Mouse (Mus musculus) layer of hippocampus, postnatal 25 days (tissue): ENCODE measurements around the gene Pate2. TPM values are rescaled to one million over a fixed set of nuclear protein-coding genes. Genes with fewer than 3 reads are reported as not detected.
"Not testable (repeated sequence)": the region's sequence is repeated elsewhere in the genome, so short reads cannot be mapped to it uniquely, and the experiment has no call there.

Experiments used
- DNase-seq, 2 experiments: peaks; one replicate each; pipeline ENCODE4 v3.0.0; 2022; ENCODE audit warnings: mixed read lengths in 2 of 2, low spot score in 1 of 2; ENCODE audit errors: extremely low spot score in 1 of 2
- total RNA-seq, 2 experiments: library from RNA; stranded (reverse); gene quantifications; 2 replicates each; pipeline ENCODE4 v1.2.3; 2021

The Pate2 gene
- total RNA-seq, 2 experiments from 2014 or later, result 0.62 to 1.5 TPM

GRCm38 (mm10) chr9:35548455-35548854 lies 21.6 kb upstream of the Pate2 start:
- no peak for DNase-seq

GRCm38 (mm10) chr9:35556494-35557102 lies 13.5 kb upstream of the Pate2 start:
- no peak for DNase-seq

- peak; percentile 55 to 76 for DNase-seq
These were observed 11.7 kb upstream of the Pate2 start, which contains the start of the genes Ddx25 and Pus3 for GRCm38 (mm10) chr9:35558257-35559008. Ddx25 (minus strand) TSS chr9:35558528. Pus3 (plus strand) TSS chr9:35558595.

GRCm38 (mm10) chr9:35559009-35559890 lies 10.8 kb upstream of the Pate2 start:
- DNase-seq, result peak; percentile 67 to 68

- DNase-seq, result no peak
These were observed 9.0 kb upstream of the Pate2 start for GRCm38 (mm10) chr9:35561076-35561475.

GRCm38 (mm10) chr9:35561583-35561982 lies 8.5 kb upstream of the Pate2 start:
- DNase-seq, result no peak

- DNase-seq, result no peak
These were observed 5.4 kb upstream of the Pate2 start for GRCm38 (mm10) chr9:35564536-35565240.

GRCm38 (mm10) chr9:35567995-35568394 lies 2.1 kb upstream of the Pate2 start:
- DNase-seq, result no peak

GRCm38 (mm10) chr9:35570663-35571062 lies 579 bp downstream of the Pate2 start:
- no peak for DNase-seq

GRCm38 (mm10) chr9:35574416-35574815 lies 4.3 kb downstream of the Pate2 start:
- no peak for DNase-seq

GRCm38 (mm10) chr9:35587674-35588073 lies 17.6 kb downstream of the Pate2 start:
- no peak for DNase-seq

- DNase-seq, result peak in 1 of 2 experiments; percentile 43
These were observed 22.8 kb downstream of the Pate2 start for GRCm38 (mm10) chr9:35592903-35593302.

- no peak for DNase-seq
These were observed 37.7 kb downstream of the Pate2 start for GRCm38 (mm10) chr9:35607647-35608405.

- no peak for DNase-seq
These were observed 41.8 kb downstream of the Pate2 start, which contains the start of gene Pate4 for GRCm38 (mm10) chr9:35611841-35612240. Pate4 (minus strand) TSS chr9:35611941.

- DNase-seq, result no peak
These were observed 43.9 kb downstream of the Pate2 start for GRCm38 (mm10) chr9:35614005-35614404.

GRCm38 (mm10) chr9:35616784-35617183 lies 46.7 kb downstream of the Pate2 start:
- DNase-seq, result not testable (repeated sequence)

- DNase-seq, result no peak
These were observed 62.9 kb downstream of the Pate2 start for GRCm38 (mm10) chr9:35632981-35633380.

GRCm38 (mm10) chr9:35648102-35648501 lies 78.0 kb downstream of the Pate2 start, which contains the start of gene Pate3:
Pate3 (minus strand) TSS chr9:35648202.
- no peak for DNase-seq

GRCm38 (mm10) chr9:35673557-35673956 lies 103.5 kb downstream of the Pate2 start:
- no peak for DNase-seq
